Mouse (Mus musculus) CD8-positive naive resting alpha-beta T cell, adult 2 months (primary cell): Measurements from ENCODE around the gene Fam186b.

Experiments used
- DNase-seq, 2 experiments: peaks; one replicate each; pipeline ENCODE4 v3.0.0; 2022; ENCODE audit warnings: low read depth in 2 of 2, low spot score in 2 of 2

Gene Fam186b

GRCm38 (mm10) chr15:99320168-99320674 lies 24.5 kb upstream of the Fam186b start:
- no peak for DNase-seq

GRCm38 (mm10) chr15:99319411-99319871 lies 23.8 kb upstream of the Fam186b start:
- DNase-seq = no peak

- no peak for DNase-seq
Observed at GRCm38 (mm10) chr15:99318861-99319410, 23.2 kb upstream of the Fam186b start.

DNA sequence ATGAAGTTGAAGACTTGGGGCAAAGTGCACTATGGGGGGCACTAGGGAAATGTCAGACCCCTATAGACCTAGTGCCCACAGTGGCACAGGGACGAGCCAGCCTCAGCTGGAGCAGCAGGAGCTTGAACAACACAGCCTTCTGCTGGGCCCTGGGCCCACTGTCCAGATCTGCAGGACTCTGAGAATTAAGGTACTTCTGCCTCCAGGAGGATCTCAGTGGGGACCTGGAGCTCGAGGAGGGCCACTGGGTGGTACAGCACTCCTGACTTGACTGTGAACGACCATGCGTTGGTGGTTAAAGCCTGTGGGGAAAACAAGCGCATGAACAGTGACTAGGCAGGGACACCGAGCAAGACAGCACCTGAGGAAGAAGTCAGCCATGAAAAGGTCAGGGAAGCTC lies 22.4 kb upstream of the Fam186b start:
- no peak for DNase-seq

DNA sequence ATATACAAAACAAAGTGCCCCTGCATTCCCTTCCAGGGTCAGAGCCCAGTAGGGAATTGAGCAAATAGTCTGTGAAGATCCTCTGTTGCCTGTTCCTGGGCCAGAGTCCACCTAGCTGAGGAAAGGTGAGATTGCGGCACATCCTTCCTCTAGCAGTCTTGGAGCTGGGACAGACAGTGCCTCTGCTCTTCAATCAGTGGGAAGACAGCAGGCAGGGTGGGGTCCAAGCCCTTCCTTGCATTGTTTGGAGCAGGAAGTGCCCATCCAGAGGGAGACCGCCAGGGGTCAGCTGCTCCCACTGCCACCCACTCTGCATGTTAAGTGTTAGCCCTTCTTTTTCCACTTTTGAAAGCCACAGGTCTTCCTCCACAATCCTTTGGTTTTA lies 21.6 kb upstream of the Fam186b start:
- no peak for DNase-seq

DNA sequence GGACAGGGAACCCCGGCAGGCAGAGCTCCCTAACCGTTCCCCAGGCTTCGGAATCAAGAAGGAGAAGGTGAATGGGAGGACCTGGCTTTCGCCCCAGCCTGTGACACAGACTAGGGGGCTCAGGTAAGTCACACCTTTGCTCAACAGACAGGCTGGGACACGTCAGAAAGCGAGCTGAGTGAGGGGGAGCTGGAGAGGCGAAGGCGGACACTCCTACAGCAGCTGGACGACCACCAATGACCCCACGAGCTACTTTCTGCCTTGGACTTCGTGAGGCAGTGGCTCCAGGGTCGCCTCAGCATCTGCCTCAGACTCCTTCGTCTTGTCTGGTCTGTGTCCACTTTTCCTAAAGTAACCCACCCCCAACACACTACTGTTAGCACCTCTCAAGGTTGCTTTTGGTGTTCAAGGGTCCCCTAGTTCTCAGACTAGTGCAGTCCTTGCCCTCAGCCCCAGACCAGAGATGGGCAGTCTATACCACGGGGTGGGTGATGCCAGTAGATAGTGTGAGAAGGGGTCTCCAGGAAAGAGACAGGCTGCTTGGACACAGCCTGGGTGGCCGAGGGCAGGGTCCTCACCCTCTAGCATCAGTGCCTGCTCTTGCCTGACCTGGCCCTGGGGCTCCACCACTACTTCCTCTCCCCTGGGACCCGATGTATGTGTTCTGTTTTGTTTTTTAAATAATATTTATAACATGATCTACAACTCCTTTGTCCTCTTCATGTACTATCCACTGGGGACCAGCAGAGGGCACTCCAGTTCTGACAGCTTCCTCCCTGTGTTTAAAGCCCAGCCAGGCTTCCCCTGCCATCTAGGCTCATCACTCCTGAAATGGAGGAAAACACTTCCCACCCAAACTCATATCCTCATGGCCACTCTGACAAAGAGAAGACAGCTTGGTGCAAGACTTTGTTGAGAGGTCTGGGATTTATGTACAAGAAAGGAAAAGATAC lies 20.9 kb upstream of the Fam186b start:
- peak; percentile 55 to 69 for DNase-seq

DNA sequence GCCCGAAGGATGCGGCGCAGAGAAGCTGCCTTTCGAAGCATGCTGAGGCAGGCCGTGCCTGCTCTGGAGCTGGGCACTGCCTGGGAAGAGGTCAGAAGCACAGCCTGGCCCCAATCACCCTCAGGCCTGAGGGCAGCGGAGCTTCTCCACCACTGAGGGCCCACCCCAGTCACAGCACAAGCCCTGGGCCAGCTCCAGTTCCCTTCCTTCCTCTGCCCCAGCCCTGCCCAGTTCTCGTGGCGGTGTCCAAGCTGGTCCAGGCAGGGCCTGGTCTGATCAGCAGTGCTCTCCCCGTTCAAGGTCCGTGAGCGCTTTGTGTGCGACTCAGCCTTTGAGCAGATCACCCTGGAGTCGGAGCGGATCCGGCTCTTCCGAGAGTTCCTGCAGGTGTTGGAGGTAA lies 19.2 kb upstream of the Fam186b start:
- no peak for DNase-seq

- no peak for DNase-seq
Observed at GRCm38 (mm10) chr15:99310617-99311016, 14.9 kb upstream of the Fam186b start.

DNA sequence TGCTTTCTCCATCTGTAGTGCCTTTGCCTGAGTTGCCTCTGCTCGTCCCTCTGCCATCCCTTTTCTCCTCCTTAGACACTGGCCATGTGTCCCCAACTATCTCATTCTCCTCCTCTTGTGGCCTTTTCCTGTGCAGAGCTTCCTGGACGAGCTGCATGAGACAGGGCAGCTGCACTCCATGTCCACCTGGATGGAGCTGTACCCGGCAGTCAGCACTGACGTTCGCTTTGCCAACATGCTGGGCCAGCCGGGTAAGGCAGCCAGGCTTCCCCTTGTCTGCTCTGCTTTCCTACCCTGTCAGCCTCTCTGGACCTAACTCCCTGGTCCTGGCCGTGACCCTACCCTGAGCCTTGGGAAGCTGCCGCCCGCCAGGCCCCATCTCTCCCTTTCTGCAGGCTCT lies 13.9 kb upstream of the Fam186b start:
- no peak for DNase-seq

GRCm38 (mm10) chr15:99307476-99307875 lies 11.8 kb upstream of the Fam186b start:
- no peak for DNase-seq

- DNase-seq = no peak
Observed at GRCm38 (mm10) chr15:99296213-99296612, 525 bp upstream of the Fam186b start.

- DNase-seq = peak; percentile 81 to 84
Observed at GRCm38 (mm10) chr15:99294813-99295374, 794 bp downstream of the Fam186b start, which contains the start of gene Prpf40b. Gene Prpf40b (plus strand): TSS chr15:99295087.

- DNase-seq = peak in 1 of 2 experiments; percentile 20
Observed at GRCm38 (mm10) chr15:99294287-99294686, 1.4 kb downstream of the Fam186b start.

DNA sequence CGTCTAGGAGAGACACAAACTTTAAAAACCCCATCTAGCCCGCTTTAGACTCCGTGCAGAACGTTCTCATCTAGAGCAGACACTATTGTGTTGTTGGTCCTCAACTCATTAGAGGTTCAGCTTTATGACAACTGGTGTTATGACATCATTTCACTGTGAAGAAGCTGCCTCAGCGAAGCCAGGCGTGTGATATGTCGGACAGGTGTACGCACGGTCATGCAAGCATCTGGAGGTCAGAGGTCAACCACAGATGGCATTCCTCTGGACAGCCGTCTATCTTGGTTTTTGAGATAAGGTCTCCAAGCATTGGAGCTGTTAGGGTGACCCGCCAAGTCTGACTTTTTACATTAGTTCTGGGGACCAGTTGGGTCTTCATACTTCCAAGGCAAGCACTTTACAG lies 5.1 kb downstream of the Fam186b start:
- no peak for DNase-seq

- DNase-seq = no peak
Observed at GRCm38 (mm10) chr15:99285189-99285535, 10.5 kb downstream of the Fam186b start.

GRCm38 (mm10) chr15:99284527-99285188 lies 11.0 kb downstream of the Fam186b start:
- DNase-seq = no peak

- peak in 1 of 2 experiments; percentile 24 for DNase-seq
Observed at GRCm38 (mm10) chr15:99283456-99283855, 12.2 kb downstream of the Fam186b start.

GRCm38 (mm10) chr15:99278271-99278670 lies 17.4 kb downstream of the Fam186b start:
- DNase-seq = no peak

DNA sequence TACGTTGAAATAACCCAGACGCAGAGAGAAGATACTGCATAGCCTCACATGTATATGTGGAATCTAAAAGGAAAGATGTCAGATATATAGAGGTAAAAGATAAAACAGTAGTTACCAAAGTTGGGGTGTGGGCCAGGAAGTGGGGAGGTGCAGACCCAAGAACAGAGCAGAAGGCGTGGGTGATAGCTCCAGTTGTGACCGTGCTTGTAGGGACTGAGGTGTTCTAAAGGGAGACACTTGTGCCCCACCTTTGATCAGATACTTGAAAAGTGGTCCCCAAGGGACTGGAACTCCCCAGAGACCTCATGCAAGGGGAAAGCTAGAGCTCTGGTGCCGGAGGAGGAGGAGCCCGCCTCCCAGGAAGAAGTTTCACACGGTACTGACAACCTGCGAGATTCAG lies 19.6 kb downstream of the Fam186b start:
- peak; percentile 34 to 46 for DNase-seq

DNA sequence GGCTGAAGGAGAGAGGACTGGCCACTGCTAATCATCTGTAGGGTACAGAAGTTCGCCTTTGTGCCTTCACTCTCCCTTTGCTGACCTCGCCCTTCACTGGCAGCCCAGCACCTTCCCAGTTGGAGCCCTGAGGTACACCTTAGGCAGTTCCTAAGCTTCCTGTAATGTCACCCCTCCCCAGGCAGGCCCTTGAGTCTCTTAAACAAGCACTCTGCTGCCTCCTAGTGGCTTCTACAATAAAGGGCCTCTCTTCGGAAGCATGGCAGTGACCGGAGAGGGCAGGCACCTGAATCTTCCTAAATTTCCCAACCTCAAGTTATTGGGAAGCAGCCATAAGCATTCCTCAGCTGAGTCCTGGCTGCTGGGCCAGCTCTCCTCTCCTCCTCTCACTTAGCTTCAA lies 30.0 kb downstream of the Fam186b start:
- peak; percentile 60 to 69 for DNase-seq

DNA sequence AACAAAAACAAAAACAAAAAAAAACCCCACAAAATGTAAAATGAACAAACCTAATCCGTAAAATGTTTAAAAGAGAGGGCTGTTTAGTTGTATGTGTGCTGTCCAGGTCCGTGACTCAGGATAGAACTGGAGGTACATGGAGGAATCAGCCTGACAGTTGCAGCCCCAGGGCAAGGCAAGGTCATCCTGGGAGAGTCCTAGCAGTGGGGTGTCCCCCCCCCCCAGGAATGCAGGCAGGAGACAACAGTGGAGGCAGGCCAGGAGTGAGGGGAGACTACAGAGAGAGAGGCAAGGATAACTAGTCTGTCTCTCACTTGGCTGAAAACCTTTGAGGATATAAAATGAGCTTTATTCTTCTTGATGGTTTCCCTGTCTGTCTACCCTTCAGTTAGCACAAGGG lies 31.3 kb downstream of the Fam186b start:
- DNase-seq = no peak
